Mouse (Mus musculus) monocyte, adult 5-6 weeks (primary cell): ENCODE data around the gene Rbm19. TPM values are rescaled to one million over a fixed set of nuclear protein-coding genes. Genes with fewer than 3 reads are reported as not detected.

Experiments
- ATAC-seq: fragments of 153-309, 156-312 bp; replicated peaks from 2 replicates; pipeline ENCODE4 v1.8.0; 2017; ENCODE audit warnings: mild to moderate bottlenecking; ENCODE audit not compliant: low TSS enrichment, insufficient number of reproducible peaks, severe bottlenecking, poor library complexity, low FRiP score
- total RNA-seq: library from RNA; stranded (forward); fragments of 200-1000, 200-491, 200-594 nt; gene quantifications from 3 replicates; pipeline ENCODE4 v1.2.3, GENCODE M21; 2017

Gene Rbm19
- total RNA-seq, 1 experiment from 2014 or later: 15.9 TPM

GRCm38 (mm10) chr5:120188541-120188940 is 72.3 kb downstream of the Rbm19 start:
- ATAC-seq: no peak

GRCm38 (mm10) chr5:120190001-120190582 is 73.8 kb downstream of the Rbm19 start:
- no peak for ATAC-seq

- no peak for ATAC-seq
Observed at GRCm38 (mm10) chr5:120191620-120192019, 75.4 kb downstream of the Rbm19 start.

- no peak for ATAC-seq
Observed at GRCm38 (mm10) chr5:120194309-120194941, 78.2 kb downstream of the Rbm19 start.

- ATAC-seq: no peak
Observed at GRCm38 (mm10) chr5:120194948-120195347, 78.7 kb downstream of the Rbm19 start.

GRCm38 (mm10) chr5:120196879-120197278 is 80.6 kb downstream of the Rbm19 start:
- no peak for ATAC-seq

GRCm38 (mm10) chr5:120197813-120198387 is 81.6 kb downstream of the Rbm19 start:
- no peak for ATAC-seq

GRCm38 (mm10) chr5:120199865-120200264 is 83.6 kb downstream of the Rbm19 start:
- no peak for ATAC-seq

GRCm38 (mm10) chr5:120204316-120204715 is 88.1 kb downstream of the Rbm19 start:
- no peak for ATAC-seq

GRCm38 (mm10) chr5:120206313-120206943 is 90.2 kb downstream of the Rbm19 start:
- ATAC-seq: no peak

- ATAC-seq: no peak
Observed at GRCm38 (mm10) chr5:120207492-120207891, 91.2 kb downstream of the Rbm19 start.

GRCm38 (mm10) chr5:120210668-120211067 is 94.4 kb downstream of the Rbm19 start:
- no peak for ATAC-seq

- ATAC-seq: no peak
Observed at GRCm38 (mm10) chr5:120211182-120211581, 94.9 kb downstream of the Rbm19 start.

GRCm38 (mm10) chr5:120214511-120214910 is 98.2 kb downstream of the Rbm19 start:
- no peak for ATAC-seq

GRCm38 (mm10) chr5:120221216-120221615 is 105.0 kb downstream of the Rbm19 start:
- no peak for ATAC-seq

- ATAC-seq: no peak
Observed at GRCm38 (mm10) chr5:120225383-120225782, 109.1 kb downstream of the Rbm19 start.

GRCm38 (mm10) chr5:120228613-120229409 is 112.5 kb downstream of the Rbm19 start:
- ATAC-seq: no peak

- no peak for ATAC-seq
Observed at GRCm38 (mm10) chr5:120231435-120232147, 115.3 kb downstream of the Rbm19 start.
